Mouse (Mus musculus) bone marrow, adult 2 months (tissue): ENCODE results near the gene Ptk6.

Experiments used
- CTCF ChIP-seq: fragments of 200-500 bp; IDR thresholded peaks from 2 replicates; pipeline ENCODE4 v1.5.1; 2011; ENCODE audit warnings: low read length, control low read depth; ENCODE audit not compliant: control insufficient read depth, insufficient read depth
- POLR2A ChIP-seq: fragments of 200-500 bp; IDR thresholded peaks from 2 replicates; pipeline ENCODE4 v1.6.1; 2011; ENCODE audit warnings: low read depth, mild to moderate bottlenecking, control low read depth, low read length, borderline replicate concordance; ENCODE audit not compliant: control insufficient read depth

DNA sequence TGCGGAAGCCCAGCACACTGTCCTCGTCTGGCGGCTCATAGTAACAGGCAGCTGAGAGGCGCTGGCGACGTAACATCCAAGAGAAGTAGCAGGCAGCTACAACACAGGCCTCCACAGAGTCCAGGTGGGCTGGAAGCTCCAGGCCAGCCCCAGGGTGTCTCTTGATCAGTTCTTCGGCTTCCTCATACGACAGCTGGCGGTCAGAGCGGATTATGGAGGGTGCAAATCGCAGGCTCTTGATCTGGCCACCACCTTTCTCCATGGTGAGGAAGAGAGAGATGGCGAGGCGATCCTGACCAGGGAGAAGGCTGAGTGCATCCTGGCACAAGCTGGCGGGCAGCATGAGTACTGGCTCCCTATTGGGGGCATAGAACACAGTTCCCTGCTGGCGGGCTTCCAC is 30.9 kb upstream of the Ptk6 start:
- no peak for TF ChIP-seq CTCF
- TF ChIP-seq POLR2A: no peak
